Mouse (Mus musculus): Measurements from ENCODE around the gene Slc9b1.

- TF ChIP-seq CTCF (IDR thresholded peaks at IDR 0.05; ENCODE audit: insufficient read depth, low read length): no peak
- TF ChIP-seq POLR2A (IDR thresholded peaks at IDR 0.05; ENCODE audit: borderline replicate concordance, extremely low read depth, low read depth, low read length): no peak
Measured at GRCm38 (mm10) chr3:135314811-135315210, 33.0 kb upstream of the Slc9b1 start.
